Mouse (Mus musculus) kidney, embryonic 14.5 days (tissue): ENCODE data around the gene Rtl10. TPM values are rescaled to one million over a fixed set of nuclear protein-coding genes. Genes with fewer than 3 reads are reported as not detected.
A peak's percentile ranks its signal among the peaks of the same experiment; 100 is the strongest.
"Not testable (repeated sequence)": the region's sequence is repeated elsewhere in the genome, so short reads cannot be mapped to it uniquely, and the experiment has no call there.

Experiments
- ATAC-seq: fragments of 200-750 bp; cut with Nextera tagmentation; 2 replicates; pipeline ENCODE4 v1.8.0; 2017; ENCODE audit warnings: moderate number of reproducible peaks, mild to moderate bottlenecking, moderate TSS enrichment, moderate library complexity; ENCODE audit not compliant: low FRiP score, low TSS enrichment
- H3K27ac ChIP-seq: fragments of 300-500 bp; sonication (generic); 2 replicates; pipeline ENCODE4 v1.5.1; 2014; ENCODE audit warnings: low read depth, mild to moderate bottlenecking, low read length, moderate library complexity, mixed read lengths
- H3K27me3 ChIP-seq: fragments of 300-500 bp; sonication (generic); 2 replicates; pipeline ENCODE4 v1.6.1; 2014; ENCODE audit warnings: mild to moderate bottlenecking, low read length; ENCODE audit not compliant: control insufficient read depth, insufficient read depth
- H3K36me3 ChIP-seq: fragments of 300-500 bp; sonication (generic); 2 replicates; pipeline ENCODE4 v1.6.1; 2014; ENCODE audit warnings: low read length, mixed read lengths; ENCODE audit not compliant: control insufficient read depth, insufficient read depth
- H3K4me1 ChIP-seq: fragments of 300-500 bp; sonication (generic); 2 replicates; pipeline ENCODE4 v1.6.1; 2014; ENCODE audit warnings: low read length, mixed read lengths; ENCODE audit not compliant: control insufficient read depth, insufficient read depth
- H3K4me2 ChIP-seq: fragments of 300-500 bp; sonication (generic); replicated peaks from 2 replicates; pipeline ENCODE4 v1.6.1; 2014; ENCODE audit warnings: low read depth, mild to moderate bottlenecking, low read length
- H3K4me3 ChIP-seq: fragments of 300-500 bp; sonication (generic); 2 replicates; pipeline ENCODE4 v1.5.1; 2014; ENCODE audit warnings: mild to moderate bottlenecking, low read length
- H3K9ac ChIP-seq: fragments of 300-500 bp; sonication (generic); 2 replicates; pipeline ENCODE4 v1.6.1; 2014; ENCODE audit warnings: low read depth, mild to moderate bottlenecking, low read length, moderate library complexity
- H3K9me3 ChIP-seq: fragments of 300-500 bp; sonication (generic); 2 replicates; pipeline ENCODE4 v1.6.1; 2016; ENCODE audit warnings: low read length; ENCODE audit not compliant: control insufficient read depth
- WGBS: fragments of 180-500 bp; shearing (Covaris S2); extraction: QIAGEN DNeasy Blood & Tissue Kit; methylation state at CpG from one replicate; pipeline ENCODE4 v1.1.7; 2014; 5-methylcytosine and 5-hydroxymethylcytosine counted together
- polyA plus RNA-seq: library from polyadenylated mRNA; unstranded; fragments of >200 nt; fragmentation: Nextera tagmentation; extraction: Ambion mirVana; gene quantifications from 2 replicates; pipeline ENCODE4 v1.2.1, GENCODE M21; 2014

The Rtl10 gene
- polyA plus RNA-seq, 1 experiment from 2014 or later: 3.0 TPM

GRCm38 (mm10) chr16:18507200-18507549 is 8.5 kb downstream of the Rtl10 start:
- ATAC-seq: peak; percentile 54; the same call in 1 of the 2 replicates
- no peaks in the 10 kb centered on the region for H3K27me3 ChIP-seq
- peaks cover 4% of the 10 kb centered on the region for H3K36me3 ChIP-seq
- H3K27ac ChIP-seq: no peak overlapping the region
- H3K4me1 ChIP-seq: 0 out of 2 replicates have a peak, but pooled peaks cover 7% of the 10 kb centered on the region
- H3K9ac ChIP-seq: no peak overlapping the region
- no peaks in the 10 kb centered on the region for H3K9me3 ChIP-seq
- H3K4me2 ChIP-seq: no peak overlapping the region
- 18% methylated on average over 1 of the region's 1 CpGs for WGBS
- no peak overlapping the region for H3K4me3 ChIP-seq

DNA sequence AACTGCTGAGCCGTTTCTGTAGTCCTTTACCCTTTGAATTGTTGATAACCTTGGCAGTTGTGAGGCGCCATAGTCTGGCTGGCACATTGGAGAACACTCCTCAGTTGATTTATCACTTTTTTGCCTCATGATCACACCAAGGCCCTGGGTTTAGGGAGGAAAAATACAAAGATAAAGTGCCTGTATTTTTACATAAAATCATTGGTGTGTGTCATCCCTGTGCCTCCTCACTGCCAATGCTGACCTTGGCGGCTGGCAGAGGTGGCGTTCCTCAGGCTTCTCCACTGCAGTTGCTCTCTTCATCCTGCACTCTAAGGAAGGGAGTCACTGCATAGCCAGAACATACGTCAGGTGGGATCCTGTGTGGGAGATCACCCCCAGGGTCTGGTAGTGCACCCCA is 13.0 kb downstream of the Rtl10 start:
- no peak overlapping the region for H3K4me3 ChIP-seq
- no peak overlapping the region for H3K9ac ChIP-seq
- ATAC-seq: no peak
- H3K36me3 ChIP-seq: no peaks in the 10 kb centered on the region
- 65% methylated on average over 5 of the region's 5 CpGs for WGBS
- no peak overlapping the region for H3K27ac ChIP-seq
- H3K4me1 ChIP-seq: 0 out of 2 replicates have a peak, but pooled peaks cover 4% of the 10 kb centered on the region
- H3K4me2 ChIP-seq: no peak overlapping the region
- H3K9me3 ChIP-seq: no peaks in the 10 kb centered on the region
- no peaks in the 10 kb centered on the region for H3K27me3 ChIP-seq

- Histone ChIP-seq H3K4me3 (no peak overlapping the region), H3K4me1 (0 out of 2 replicates have a peak, but pooled peaks cover 3% of the 10 kb centered on the region), H3K36me3 (no peaks in the 10 kb centered on the region), H3K27me3 (no peaks in the 10 kb centered on the region), H3K9me3 (no peaks in the 10 kb centered on the region), H3K9ac (no peak overlapping the region), H3K27ac (no peak overlapping the region), H3K4me2 (no peak overlapping the region)
- no peak for ATAC-seq
- WGBS: 58% methylated on average over 6 of the region's 6 CpGs
Observed at GRCm38 (mm10) chr16:18513508-18513907, 14.8 kb downstream of the Rtl10 start.

- Histone ChIP-seq H3K9ac (no peak overlapping the region), H3K4me3 (no peak overlapping the region), H3K36me3 (no peaks in the 10 kb centered on the region), H3K9me3 (no peaks in the 10 kb centered on the region), H3K27ac (no peak overlapping the region), H3K4me2 (no peak overlapping the region), H3K4me1 (no peaks in the 10 kb centered on the region), H3K27me3 (no peaks in the 10 kb centered on the region)
- no peak for ATAC-seq
Observed at GRCm38 (mm10) chr16:18518091-18518490, 19.4 kb downstream of the Rtl10 start.

DNA sequence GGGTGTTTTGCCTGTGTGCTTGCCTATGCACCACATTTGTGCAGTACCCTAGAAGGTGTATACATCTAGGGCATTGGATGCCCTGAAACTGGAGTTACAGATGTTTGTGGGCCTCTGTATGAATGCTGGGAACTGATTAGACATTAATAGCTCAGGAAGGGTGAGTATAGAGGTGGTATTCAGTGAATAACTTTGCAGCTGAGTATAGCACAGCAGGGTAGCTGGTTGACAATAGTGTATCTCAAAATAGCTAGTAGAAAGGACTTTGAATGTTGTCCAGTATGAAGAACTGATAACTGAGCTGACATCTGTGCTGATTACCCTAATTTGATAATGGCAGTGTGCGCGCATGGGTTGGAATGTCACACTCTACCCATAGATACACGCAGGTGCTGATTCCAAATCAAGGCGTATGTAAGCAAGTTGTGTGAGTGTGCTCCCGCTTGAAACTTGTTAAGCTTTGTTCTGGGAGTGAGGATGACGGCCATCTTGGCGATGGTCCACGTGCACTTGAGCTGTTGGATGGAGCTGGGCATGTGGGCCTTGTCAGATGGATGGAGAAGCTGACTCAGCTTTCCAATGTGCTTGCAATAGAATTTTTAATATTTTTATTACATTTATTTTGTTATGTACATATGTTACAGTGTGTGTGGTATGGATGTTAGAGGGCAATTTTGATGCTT is 25.0 kb downstream of the Rtl10 start:
- Histone ChIP-seq H3K4me3 (no peak overlapping the region), H3K36me3 (no peaks in the 10 kb centered on the region), H3K9ac (no peak overlapping the region), H3K4me1 (no peaks in the 10 kb centered on the region), H3K27me3 (no peaks in the 10 kb centered on the region), H3K4me2 (no peak overlapping the region), H3K9me3 (no peaks in the 10 kb centered on the region), H3K27ac (no peak overlapping the region)
- no peak for ATAC-seq
- WGBS: 94% methylated on average over 8 of the region's 8 CpGs

- H3K9ac ChIP-seq: no peak overlapping the region
- H3K9me3 ChIP-seq: peaks cover 5% of the 10 kb centered on the region
- 82% methylated on average over 5 of the region's 5 CpGs for WGBS
- H3K27ac ChIP-seq: no peak overlapping the region
- no peak overlapping the region for H3K4me3 ChIP-seq
- H3K4me2 ChIP-seq: no peak overlapping the region
- H3K27me3 ChIP-seq: no peaks in the 10 kb centered on the region
- H3K36me3 ChIP-seq: no peaks in the 10 kb centered on the region
- no peak for ATAC-seq
- H3K4me1 ChIP-seq: no peaks in the 10 kb centered on the region
Observed at GRCm38 (mm10) chr16:18528656-18529055, 30.0 kb downstream of the Rtl10 start.

GRCm38 (mm10) chr16:18533061-18533460 is 34.4 kb downstream of the Rtl10 start:
- H3K27ac ChIP-seq, H3K4me1 ChIP-seq, H3K36me3 ChIP-seq, H3K9me3 ChIP-seq, H3K4me3 ChIP-seq, H3K9ac ChIP-seq, H3K4me2 ChIP-seq, H3K27me3 ChIP-seq: not testable (repeated sequence)
- ATAC-seq: peak; percentile 100
- 89% methylated on average over 7 of the region's 7 CpGs for WGBS

- no peak overlapping the region for H3K9ac ChIP-seq
- H3K27ac ChIP-seq: no peak overlapping the region
- no peak overlapping the region for H3K4me2 ChIP-seq
- no peaks in the 10 kb centered on the region for H3K36me3 ChIP-seq
- 97% methylated on average over 3 of the region's 3 CpGs for WGBS
- no peaks in the 10 kb centered on the region for H3K27me3 ChIP-seq
- no peak overlapping the region for H3K4me3 ChIP-seq
- H3K9me3 ChIP-seq: no peaks in the 10 kb centered on the region
- H3K4me1 ChIP-seq: no peaks in the 10 kb centered on the region
- no peak for ATAC-seq
Observed at GRCm38 (mm10) chr16:18537407-18537990, 38.8 kb downstream of the Rtl10 start.

- H3K4me2 ChIP-seq: no peak overlapping the region
- H3K4me3 ChIP-seq: no peak overlapping the region
- no peaks in the 10 kb centered on the region for H3K9me3 ChIP-seq
- no peak overlapping the region for H3K9ac ChIP-seq
- 53% methylated on average over 6 of the region's 6 CpGs for WGBS
- ATAC-seq: no peak
- no peak overlapping the region for H3K27ac ChIP-seq
- H3K36me3 ChIP-seq: no peaks in the 10 kb centered on the region
- no peaks in the 10 kb centered on the region; the same call in 1 of the 2 replicates for H3K4me1 ChIP-seq
- no peaks in the 10 kb centered on the region for H3K27me3 ChIP-seq
Observed at GRCm38 (mm10) chr16:18539281-18539680, 40.6 kb downstream of the Rtl10 start.
